Mouse (Mus musculus) myocyte (in vitro differentiated cells): ENCODE measurements around the gene Aff2.

Experiments used
- CEBPB ChIP-seq: IDR thresholded peaks from 2 replicates; pipeline ENCODE4 v1.6.1; 2011; ENCODE audit warnings: mild to moderate bottlenecking, moderate library complexity; ENCODE audit not compliant: poor library complexity, insufficient read depth, severe bottlenecking
- E2F4 ChIP-seq: IDR thresholded peaks from one replicate; pipeline ENCODE4 v1.6.1; 2011; ENCODE audit warnings: mild to moderate bottlenecking, control low read depth, moderate library complexity; ENCODE audit not compliant: insufficient read depth
- MAX ChIP-seq: IDR thresholded peaks from one replicate; pipeline ENCODE4 v1.6.1; 2011; ENCODE audit warnings: low read depth, mild to moderate bottlenecking, control low read depth
- MYOD1 ChIP-seq, 3 experiments: IDR thresholded peaks; one replicate each; pipeline ENCODE4 v1.6.1; 2011; ENCODE audit warnings: control low read depth in 2 of 3, low read depth in 2 of 3, mild to moderate bottlenecking in 2 of 3, moderate library complexity in 1 of 3; ENCODE audit not compliant: insufficient read length in 2 of 3, control insufficient read depth in 1 of 3
- MYOG ChIP-seq, 3 experiments: IDR thresholded peaks; one replicate each; pipeline ENCODE4 v1.6.1; 2011; ENCODE audit warnings: control low read depth in 2 of 3, low read depth in 2 of 3, mild to moderate bottlenecking in 2 of 3; ENCODE audit not compliant: insufficient read length in 2 of 3, control insufficient read depth in 1 of 3, insufficient read depth in 1 of 3
- POLR2A ChIP-seq: IDR thresholded peaks from one replicate; pipeline ENCODE4 v1.6.1; 2011; ENCODE audit warnings: low read depth, mild to moderate bottlenecking, control low read depth, moderate library complexity; ENCODE audit not compliant: insufficient read length
- POLR2AphosphoS2 ChIP-seq: IDR thresholded peaks from one replicate; pipeline ENCODE4 v1.6.1; 2011; ENCODE audit warnings: low read depth, control low read depth; ENCODE audit not compliant: insufficient read length
- REST ChIP-seq: IDR thresholded peaks from one replicate; pipeline ENCODE4 v1.6.1; 2011; ENCODE audit warnings: mild to moderate bottlenecking, control low read depth, moderate library complexity; ENCODE audit not compliant: insufficient read depth, insufficient read length
- TCF12 ChIP-seq: IDR thresholded peaks from one replicate; pipeline ENCODE4 v1.6.1; 2011; ENCODE audit warnings: mild to moderate bottlenecking, control low read depth; ENCODE audit not compliant: poor library complexity, insufficient read depth, severe bottlenecking
- USF1 ChIP-seq: IDR thresholded peaks from one replicate; pipeline ENCODE4 v1.6.1; 2011; ENCODE audit warnings: low read depth, mild to moderate bottlenecking, control low read depth, moderate library complexity

- no peak for TF ChIP-seq POLR2A
- no peak for TF ChIP-seq POLR2AphosphoS2
- TF ChIP-seq TCF12, result no peak
- TF ChIP-seq REST, result no peak
- no peak for TF ChIP-seq USF1
- no peak for TF ChIP-seq MYOD1 (IDR thresholded peaks at IDR 0.05; ENCODE audit: control insufficient read depth in 1 of 3, insufficient read length in 2 of 3, low read depth in 2 of 3)
- TF ChIP-seq CEBPB, result no peak
- no peak for TF ChIP-seq E2F4
- no peak for TF ChIP-seq MAX
- no peak for TF ChIP-seq MYOG (IDR thresholded peaks at IDR 0.05; ENCODE audit: control insufficient read depth in 1 of 3, insufficient read depth in 1 of 3, insufficient read length in 2 of 3, low read depth in 2 of 3)
Observed at GRCm38 (mm10) chrX:69801890-69802439, 441.9 kb downstream of the Aff2 start.
